Mouse (Mus musculus) WW6 (cell line): ENCODE measurements around the gene Fam174b.

Experiments used
- DNase-seq: peaks from one replicate; pipeline ENCODE4 v3.0.0-alpha.2; 2013; ENCODE audit warnings: low read depth, low spot score

Gene Fam174b

DNA sequence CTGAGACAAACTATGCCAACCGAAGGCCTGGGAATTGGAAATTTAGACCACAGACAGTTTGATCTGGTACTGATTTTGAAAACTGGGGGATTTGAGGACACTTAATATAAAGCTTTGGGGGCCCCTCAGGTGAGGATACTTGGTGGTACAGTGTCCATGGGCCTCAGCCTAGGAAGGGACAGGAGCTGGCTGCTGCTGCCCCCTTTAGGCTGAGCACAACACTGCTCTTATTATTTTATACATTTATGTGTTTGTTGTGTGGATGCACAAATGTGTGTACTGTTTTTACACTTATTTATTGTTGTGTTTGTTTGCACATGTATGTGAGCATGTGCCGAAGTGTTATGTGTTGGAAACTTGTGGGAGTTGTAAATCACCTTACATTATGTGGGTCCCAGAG, 9.2 kb downstream of the Fam174b start:
- no peak for DNase-seq

GRCm38 (mm10) chr7:73749983-73750382, 9.9 kb downstream of the Fam174b start:
- no peak for DNase-seq

DNA sequence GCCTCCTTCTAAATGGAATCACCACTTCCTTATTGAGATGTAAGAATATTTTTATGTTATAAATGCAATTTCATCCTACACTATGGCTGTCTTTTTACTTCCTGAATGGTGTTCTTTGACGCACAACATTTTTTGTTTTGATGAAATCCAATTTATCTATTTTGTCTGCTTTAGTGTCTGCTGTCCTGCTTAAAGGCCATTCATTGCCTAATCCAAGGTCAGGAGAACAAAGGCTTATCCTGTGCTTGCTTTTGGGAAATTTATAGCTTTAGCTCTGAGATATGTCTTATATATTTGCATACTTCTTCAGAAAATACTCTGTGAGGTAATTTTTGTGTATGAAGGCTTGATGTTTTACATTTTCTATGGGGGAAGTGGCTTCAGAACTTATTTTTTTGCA, 13.5 kb downstream of the Fam174b start:
- no peak for DNase-seq

DNA sequence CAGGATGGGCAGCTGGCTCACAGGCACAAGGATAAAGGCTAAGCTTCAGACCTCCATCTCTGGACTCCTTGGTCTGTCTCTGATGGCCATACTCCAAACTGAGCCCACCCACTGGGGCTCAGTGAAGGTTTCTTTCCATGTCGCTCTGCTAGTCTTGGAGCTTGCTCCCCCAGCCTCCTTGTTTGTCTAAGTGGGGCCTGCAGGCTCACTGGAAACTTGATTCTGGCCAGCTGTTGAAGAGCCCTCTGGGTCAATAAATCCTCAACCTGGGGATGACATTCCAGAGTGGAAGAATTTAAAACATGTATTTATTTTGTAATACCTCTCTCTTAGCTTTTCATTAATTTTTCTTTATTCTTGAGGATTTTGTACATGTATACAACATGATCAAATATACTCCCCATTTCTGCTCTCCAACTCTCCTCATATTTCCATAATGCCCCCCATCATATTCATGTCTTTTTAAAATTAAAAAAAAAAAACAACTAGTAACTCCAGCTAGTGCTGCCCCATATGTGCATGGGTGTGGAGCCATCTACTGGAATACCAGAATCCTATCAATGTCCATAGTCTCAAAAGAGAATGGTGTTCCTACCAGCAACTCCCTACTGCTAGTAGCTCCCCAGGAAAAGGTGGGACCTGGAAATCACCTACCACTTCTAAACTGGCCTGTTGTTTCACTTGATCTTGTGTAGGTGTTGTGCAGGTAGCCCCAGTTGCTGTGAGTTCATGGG, 15.4 kb downstream of the Fam174b start:
- DNase-seq = no peak

GRCm38 (mm10) chr7:73761691-73762189, 21.6 kb downstream of the Fam174b start:
- DNase-seq = no peak

- DNase-seq = no peak
Observed at GRCm38 (mm10) chr7:73764679-73765078, 24.6 kb downstream of the Fam174b start.

- DNase-seq = no peak
Observed at GRCm38 (mm10) chr7:73765186-73765903, 25.2 kb downstream of the Fam174b start.

GRCm38 (mm10) chr7:73769224-73769623, 29.1 kb downstream of the Fam174b start:
- DNase-seq = no peak

DNA sequence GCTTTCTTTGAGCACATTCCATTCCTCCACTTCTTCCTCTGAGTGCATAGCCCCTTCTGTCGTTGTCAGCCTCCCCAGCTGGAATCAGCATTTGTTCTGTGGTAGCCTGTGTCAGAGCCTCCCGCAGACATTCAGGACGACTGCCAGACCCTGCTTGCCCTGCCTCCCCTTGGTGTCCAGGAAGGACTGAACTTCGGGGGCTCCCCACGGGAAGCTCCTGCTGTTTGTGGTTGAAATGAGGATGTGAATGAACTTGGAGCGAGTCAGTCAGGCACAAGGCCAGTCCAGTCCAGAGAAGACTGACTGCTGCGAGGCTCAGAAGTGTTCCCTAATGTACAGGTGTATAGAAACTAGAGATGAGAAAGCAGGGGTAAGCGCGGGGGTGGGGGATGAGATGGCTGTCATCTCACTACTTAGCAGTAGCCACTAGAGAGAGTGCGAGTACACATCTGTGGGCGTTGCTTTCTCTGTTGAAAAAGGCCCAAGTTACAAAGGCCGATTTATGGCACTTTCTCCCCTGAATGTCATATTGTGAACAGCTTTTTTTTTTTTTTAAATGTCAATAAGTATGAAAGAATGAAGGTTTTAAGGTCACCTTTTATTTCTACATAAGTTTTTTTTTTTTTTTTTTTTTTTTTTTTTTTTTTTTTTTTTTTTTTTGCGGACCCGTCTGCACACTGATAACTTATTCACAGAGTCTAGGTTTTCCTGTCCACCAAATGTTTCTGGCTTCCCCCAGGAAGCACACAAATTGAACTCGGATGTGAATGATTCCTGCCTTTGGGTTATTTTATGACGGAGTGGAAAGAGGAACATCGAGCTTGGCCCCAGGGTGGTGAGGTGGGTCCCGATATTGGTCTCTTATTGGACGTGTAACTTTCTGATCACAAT, 31.5 kb downstream of the Fam174b start:
- DNase-seq = no peak

GRCm38 (mm10) chr7:73772275-73772765, 32.2 kb downstream of the Fam174b start:
- DNase-seq = peak; percentile 22

GRCm38 (mm10) chr7:73774781-73775180, 34.7 kb downstream of the Fam174b start:
- DNase-seq = no peak

DNA sequence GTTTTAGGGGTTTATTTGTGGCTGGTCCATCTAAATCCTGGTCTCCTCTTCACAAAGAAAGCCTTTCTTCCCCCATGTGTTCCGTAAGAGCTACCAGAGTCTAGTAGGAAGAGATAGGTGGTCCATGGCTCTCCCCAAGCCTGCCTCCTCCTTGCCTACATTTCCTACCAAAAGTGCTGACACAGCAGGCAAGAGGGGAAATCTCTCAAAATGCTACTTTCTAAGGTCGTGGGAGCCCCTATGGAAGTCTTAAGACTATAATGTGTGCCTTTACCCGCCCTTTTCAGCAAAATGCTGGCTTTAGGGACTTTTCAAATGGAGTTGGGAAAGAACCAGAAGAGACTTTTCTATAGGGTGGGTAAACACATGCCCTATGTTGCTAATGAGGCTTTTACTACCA, 37.7 kb downstream of the Fam174b start:
- no peak for DNase-seq

- DNase-seq = no peak
Observed at GRCm38 (mm10) chr7:73784736-73785428, 44.8 kb downstream of the Fam174b start.

- no peak for DNase-seq
Observed at GRCm38 (mm10) chr7:73785815-73786214, 45.7 kb downstream of the Fam174b start.

GRCm38 (mm10) chr7:73787513-73787912, 47.4 kb downstream of the Fam174b start:
- no peak for DNase-seq

GRCm38 (mm10) chr7:73791096-73791495, 51.0 kb downstream of the Fam174b start:
- no peak for DNase-seq

DNA sequence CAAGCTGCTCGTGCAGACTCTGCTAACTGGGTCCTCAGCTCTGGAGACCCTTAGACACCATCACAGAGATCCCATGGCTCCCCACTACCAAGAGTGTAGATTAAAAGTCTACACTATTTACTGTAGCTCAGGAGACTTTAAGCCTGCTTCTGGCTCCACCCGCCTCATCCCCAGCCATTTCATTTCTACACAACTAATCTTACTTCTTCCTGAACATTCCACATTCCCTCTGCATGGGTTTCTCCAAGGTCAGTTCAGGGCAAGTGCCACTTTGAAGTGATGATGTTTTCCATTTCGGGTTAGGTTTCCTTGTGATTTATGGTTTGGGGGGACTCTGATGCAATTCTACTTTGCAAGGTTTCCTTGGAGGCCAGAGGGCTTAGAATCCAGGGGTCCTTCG, 52.1 kb downstream of the Fam174b start:
- DNase-seq = no peak

GRCm38 (mm10) chr7:73792641-73793040, 52.5 kb downstream of the Fam174b start:
- DNase-seq = no peak

- no peak for DNase-seq
Observed at GRCm38 (mm10) chr7:73809261-73809660, 69.2 kb downstream of the Fam174b start.

DNA sequence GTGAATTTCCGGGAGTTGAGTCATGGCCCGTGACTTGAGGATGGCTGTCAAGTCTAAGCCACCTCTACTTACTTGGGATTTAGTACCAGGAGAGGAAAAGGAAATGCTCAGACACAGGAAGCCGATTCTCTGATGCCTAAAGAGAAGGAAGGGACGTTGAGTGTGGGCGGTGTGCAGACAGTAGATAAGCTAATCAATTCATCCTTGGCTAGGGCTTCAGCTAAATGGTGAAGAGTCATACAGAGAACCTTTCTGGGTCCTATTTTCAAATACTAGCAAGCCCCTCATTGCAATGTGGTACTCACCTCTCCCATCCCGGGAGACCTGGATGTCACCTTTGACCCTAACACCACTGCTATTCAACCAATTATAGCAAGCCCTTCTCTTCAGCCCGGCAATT, 71.3 kb downstream of the Fam174b start:
- no peak for DNase-seq

DNA sequence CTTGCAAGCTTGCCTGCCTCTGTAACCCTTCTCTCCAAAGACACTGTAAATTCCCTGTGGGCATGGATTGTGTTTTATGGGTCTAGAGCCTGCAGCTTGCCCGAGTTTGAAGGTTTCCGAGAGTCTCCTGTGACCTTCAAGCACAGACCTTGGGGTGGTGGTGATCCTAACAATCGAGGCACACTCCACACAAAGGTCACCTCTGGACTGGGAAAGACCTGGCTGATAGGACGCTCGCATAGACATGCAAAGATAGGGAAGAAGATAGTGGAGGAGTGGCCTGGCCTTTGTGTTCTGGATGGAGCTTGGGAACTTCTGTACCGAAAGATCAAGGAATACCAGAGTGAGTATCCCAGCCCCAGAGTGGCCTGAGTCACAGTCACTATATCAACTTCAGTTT, 72.1 kb downstream of the Fam174b start:
- DNase-seq = no peak
